Mouse (Mus musculus) lung, adult 18-20 months (tissue): ENCODE data around the gene Arxes1.
"Not testable (repeated sequence)": the region's sequence is repeated elsewhere in the genome, so short reads cannot be mapped to it uniquely, and the experiment has no call there.

Experiments
- DNase-seq, 2 experiments: peaks; one replicate each; pipeline ENCODE4 v3.0.0; 2022; ENCODE audit warnings: mixed read lengths in 2 of 2

Gene Arxes1

GRCm38 (mm10) chrX:136032799-136033763 is at the start of gene Arxes1:
TSS of gene Arxes1 (plus strand) at chrX:136033367.
- DNase-seq, result not testable (repeated sequence)

- no peak for DNase-seq
Measured at GRCm38 (mm10) chrX:135984539-135985260, 48.5 kb upstream of the Arxes1 start.

GRCm38 (mm10) chrX:135986267-135986666 is 46.9 kb upstream of the Arxes1 start:
- no peak for DNase-seq

GRCm38 (mm10) chrX:135990661-135991060 is 42.5 kb upstream of the Arxes1 start:
- peak in 1 of 2 experiments; percentile 5 for DNase-seq

GRCm38 (mm10) chrX:135993192-135993594 is 40.0 kb upstream of the Arxes1 start:
- not testable (repeated sequence) for DNase-seq

- peak in 1 of 2 experiments; percentile 4 for DNase-seq
Measured at GRCm38 (mm10) chrX:135993664-135994119, 39.5 kb upstream of the Arxes1 start, which contains the start of gene Arxes2. TSS of gene Arxes2 (plus strand) at chrX:135993824.

GRCm38 (mm10) chrX:136007199-136007843 is 25.8 kb upstream of the Arxes1 start:
- no peak for DNase-seq

- peak in 1 of 2 experiments; percentile 3 for DNase-seq
Measured at GRCm38 (mm10) chrX:136014392-136014791, 18.8 kb upstream of the Arxes1 start.

GRCm38 (mm10) chrX:136030331-136030730 is 2.8 kb upstream of the Arxes1 start:
- DNase-seq, result no peak

- no peak for DNase-seq
Measured at GRCm38 (mm10) chrX:136043726-136044125, 10.6 kb downstream of the Arxes1 start.

- peak; percentile 20 to 59 for DNase-seq
Measured at GRCm38 (mm10) chrX:136047528-136047927, 14.4 kb downstream of the Arxes1 start.

- DNase-seq, result peak; percentile 24 to 50
Measured at GRCm38 (mm10) chrX:136051219-136051618, 18.1 kb downstream of the Arxes1 start.

- DNase-seq, result peak in 1 of 2 experiments; percentile 12
Measured at GRCm38 (mm10) chrX:136060698-136061097, 27.5 kb downstream of the Arxes1 start.

- not testable (repeated sequence) for DNase-seq
Measured at GRCm38 (mm10) chrX:136067201-136067991, 34.2 kb downstream of the Arxes1 start.

- DNase-seq, result peak in 1 of 2 experiments; percentile 8
Measured at GRCm38 (mm10) chrX:136068020-136068419, 34.9 kb downstream of the Arxes1 start, which contains the start of gene Bex2. TSS of gene Bex2 (minus strand) at chrX:136068236.
